Mouse (Mus musculus) fat pad, adult 2 months (tissue): ENCODE data around the gene Garem2.

Experiments used
- DNase-seq: peaks from one replicate; pipeline ENCODE4 v3.0.0-alpha.2; 2011; ENCODE audit warnings: low read depth, low spot score; ENCODE audit errors: extremely low read depth

The Garem2 gene

DNA sequence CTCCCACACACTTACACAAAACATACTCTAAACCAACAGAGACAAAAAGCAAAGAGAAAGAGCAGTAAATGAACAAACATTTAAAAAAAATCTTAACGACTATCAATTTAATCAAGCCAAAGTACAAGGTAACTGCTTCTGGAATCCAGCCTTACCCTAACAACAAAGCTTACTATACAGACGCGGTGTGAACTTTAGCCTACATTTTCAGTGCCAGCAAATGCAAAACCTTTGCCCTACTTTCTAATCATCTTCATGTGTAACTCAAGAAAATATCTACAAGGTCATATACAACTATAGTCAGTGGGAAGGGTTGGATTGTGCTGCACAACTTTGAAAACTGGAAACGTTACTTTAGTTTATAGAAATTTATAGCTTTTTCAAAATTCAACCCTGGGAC is 47.0 kb downstream of the Garem2 start:
- peak; percentile 82 for DNase-seq

DNA sequence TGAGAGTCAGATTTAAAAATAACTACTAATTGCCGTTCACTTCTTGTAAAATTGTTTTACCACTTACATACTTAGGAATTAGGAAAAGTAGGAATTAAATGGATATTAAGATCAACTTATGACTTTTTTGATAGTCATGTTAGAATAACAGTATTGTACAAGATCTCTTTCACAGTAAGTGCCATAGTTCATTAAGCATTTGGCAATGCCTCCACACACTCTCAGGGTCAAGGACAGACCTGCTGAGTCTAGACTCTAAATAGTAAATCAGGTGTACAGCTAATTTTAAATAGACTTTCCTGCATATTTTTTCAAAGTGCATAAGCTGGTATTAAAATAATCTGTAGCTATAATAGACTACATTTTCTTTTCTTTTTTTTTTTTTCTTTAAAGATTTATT is 47.5 kb downstream of the Garem2 start:
- no peak for DNase-seq

- DNase-seq = no peak
Observed at GRCm38 (mm10) chr5:30153222-30153621, 48.3 kb downstream of the Garem2 start.

DNA sequence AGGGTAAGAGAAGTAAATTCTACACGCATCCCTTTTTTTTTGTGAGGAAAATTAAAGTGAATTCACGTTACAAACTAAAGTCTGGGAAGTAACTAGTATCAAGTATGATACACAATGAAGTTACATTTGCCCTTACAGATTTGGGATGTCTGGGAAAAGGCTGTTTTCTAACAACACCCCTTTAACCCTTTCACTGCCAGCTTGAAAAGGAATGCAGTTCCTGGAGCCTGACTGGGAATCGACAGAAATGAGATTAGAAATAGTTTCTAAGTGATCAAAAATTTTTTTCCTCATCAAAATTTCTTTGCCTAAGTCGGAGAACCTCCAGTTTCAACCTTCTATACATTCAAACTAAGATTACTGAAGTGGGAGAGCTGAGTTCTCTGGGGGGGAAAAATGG is 49.1 kb downstream of the Garem2 start:
- no peak for DNase-seq

DNA sequence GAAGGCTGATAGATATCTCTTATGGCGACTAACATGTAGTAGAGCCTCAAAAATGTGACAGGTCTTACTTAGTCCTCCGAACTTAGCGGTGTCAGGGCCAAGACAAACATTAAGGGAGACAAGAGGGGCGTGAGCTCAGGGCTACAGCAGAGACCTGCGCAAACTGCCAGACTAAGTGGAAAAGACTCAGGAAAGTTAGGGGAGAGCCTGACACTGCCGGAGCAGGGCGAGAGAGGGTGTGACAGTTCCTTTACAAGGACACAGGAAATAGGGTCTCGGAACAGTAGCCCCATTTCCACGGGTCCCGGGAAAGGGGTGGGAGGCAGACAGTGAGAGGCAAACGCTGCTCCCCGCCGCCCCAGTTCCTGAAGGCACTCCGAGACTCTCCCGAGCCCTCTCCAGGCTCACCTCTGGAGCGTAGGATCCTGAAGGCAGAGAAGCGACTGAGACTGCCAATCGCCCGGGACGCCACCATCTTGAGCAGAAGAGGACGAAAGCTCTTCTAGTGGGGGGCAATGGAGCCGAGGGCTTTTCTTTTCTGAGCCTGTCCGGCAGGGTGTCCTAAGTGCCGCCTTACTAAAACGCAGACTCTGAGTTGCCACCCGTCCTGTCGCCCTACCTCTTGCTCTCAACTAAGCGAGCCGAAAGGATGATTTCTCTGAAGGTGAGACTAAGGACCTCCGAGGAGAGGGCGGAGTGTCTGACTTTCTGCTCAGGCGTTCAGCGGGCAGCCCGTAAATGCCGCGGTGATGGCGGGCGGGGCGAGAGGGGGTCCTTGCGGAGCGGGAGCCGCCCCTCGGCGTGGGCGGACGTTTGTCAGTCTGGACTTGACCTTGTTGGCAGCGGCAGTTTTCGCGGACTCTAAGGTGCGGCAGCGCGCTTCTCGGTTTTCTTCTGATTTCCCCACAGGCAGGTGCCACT is 49.8 kb downstream of the Garem2 start, which contains the start of the genes Hadha and Hadhb:
Gene Hadha (minus strand): TSS at position 689 of the 921 bp plus-strand sequence.
Gene Hadhb (plus strand): TSS at position 775 of the 921 bp plus-strand sequence.
- DNase-seq = no peak

GRCm38 (mm10) chr5:30155395-30155792 is 50.4 kb downstream of the Garem2 start:
- DNase-seq = no peak

DNA sequence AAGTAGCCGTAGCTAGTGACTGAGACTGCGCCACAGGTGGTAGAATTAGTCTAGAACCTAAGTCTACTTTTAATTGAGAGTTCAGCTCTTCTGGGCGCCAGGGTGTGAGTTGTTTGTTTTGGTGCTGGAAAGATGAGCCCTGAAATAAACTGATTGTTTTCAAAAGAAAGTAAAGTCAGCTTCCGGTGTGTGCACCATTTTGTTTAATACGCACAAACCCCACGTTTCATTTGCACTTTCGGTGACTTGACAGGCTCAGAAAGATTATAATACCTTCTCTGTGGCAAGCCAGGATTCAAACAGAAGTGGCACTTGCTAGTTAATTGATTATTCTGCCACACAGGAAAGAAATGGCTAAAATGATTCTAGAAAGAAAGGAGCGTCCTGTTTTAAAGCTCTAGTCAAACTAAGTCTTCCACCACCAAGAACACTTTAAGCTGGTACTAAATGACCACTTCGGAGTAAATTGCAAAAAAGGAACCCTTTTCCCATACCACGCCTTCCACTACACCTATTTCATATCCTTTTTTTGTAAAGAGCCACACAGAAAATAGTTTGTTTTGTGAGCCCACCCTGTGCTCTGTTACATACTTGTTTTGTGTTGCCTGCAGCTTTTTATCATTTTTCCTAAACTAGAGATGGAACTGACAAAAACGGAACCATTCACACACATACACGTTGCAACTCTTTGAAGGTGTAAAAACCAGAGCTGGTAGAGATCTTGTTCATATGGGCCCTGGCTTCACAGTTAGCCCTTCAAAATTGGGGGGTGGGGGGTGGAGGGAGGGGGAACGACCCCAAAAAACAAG is 51.1 kb downstream of the Garem2 start:
- DNase-seq = no peak

- no peak for DNase-seq
Observed at GRCm38 (mm10) chr5:30159601-30160000, 54.6 kb downstream of the Garem2 start.

- DNase-seq = no peak
Observed at GRCm38 (mm10) chr5:30161836-30162235, 56.9 kb downstream of the Garem2 start.

DNA sequence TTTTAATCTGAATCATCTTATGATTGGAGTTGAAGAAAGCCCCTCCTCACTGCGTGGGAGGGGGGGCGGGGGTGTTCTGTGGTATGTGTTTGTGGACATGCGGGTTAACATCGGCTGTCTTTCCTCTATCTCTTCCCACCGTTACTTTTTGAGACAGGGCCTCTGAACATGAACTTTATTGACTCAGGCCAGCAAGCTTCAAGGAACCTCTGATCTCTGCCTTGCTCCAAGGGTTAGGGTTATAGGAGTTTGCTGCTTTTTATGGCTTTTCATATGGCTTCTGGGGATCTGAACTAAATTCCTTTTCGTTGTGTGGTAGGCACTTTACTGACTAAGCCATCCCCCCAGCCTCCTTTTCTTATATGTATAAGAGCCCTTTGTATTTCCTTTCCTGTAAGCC is 57.4 kb downstream of the Garem2 start:
- no peak for DNase-seq

DNA sequence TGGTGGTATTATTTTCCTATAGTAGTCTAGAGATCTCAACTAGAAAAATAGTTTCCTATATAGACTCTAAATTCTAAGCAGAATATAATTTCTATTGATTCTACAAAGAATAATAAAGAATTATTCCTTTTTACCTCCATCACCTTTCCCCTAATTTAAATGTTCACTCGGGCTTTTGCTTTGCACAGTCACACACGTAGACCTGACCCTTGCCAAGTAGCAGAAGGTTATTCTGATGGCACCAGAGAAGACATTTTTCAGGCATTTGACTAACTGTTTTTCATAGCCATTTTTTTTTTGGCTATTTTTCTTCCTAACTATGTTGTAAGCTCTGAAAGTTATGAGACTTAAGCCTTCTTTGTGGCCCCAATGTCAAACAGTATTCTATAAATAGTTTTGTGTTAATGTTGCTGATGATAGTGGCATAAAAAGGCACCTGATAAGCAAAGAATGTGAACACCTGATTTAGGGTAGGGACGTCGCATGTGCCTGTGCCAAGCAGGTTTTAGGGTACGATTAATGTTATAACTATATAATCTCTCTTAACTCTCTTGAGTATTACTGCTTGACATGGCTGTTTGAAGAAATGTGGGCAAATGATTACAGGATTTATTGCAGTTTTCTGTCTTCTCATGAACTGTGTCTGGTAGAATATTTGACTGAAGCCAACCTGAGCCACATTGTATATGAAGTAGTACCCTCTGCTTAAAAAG is 60.4 kb downstream of the Garem2 start:
- DNase-seq = no peak
